Mouse (Mus musculus): ENCODE measurements around the gene Ripk4.

GRCm38 (mm10) chr16:97778353-97779025, 14.9 kb upstream of the Ripk4 start:
- TF ChIP-seq POLR2A (IDR thresholded peaks at IDR 0.05; ENCODE audit: low read depth, low read length) = no peak
- TF ChIP-seq CTCF (IDR thresholded peaks at IDR 0.05; ENCODE audit: extremely low read depth, insufficient read length, insufficient replicate concordance, low read depth, low read length) = peak; percentile 97; the same call in 1 of the 2 replicates
